Mouse (Mus musculus): Measurements from ENCODE around the gene Myo1b.

- TF ChIP-seq GATA1 (IDR thresholded peaks at IDR 0.05; ENCODE audit: low read length) (no peak), TAL1 (IDR thresholded peaks at IDR 0.05; ENCODE audit: low read length) (no peak)
Measured at GRCm38 (mm10) chr1:51808228-51808627, 107.6 kb downstream of the Myo1b start.
